Mouse (Mus musculus) right cerebral cortex, adult 18-20 months (tissue): ENCODE results near the gene Snu13.

Experiments used
- DNase-seq: peaks from one replicate; pipeline ENCODE4 v3.0.0; 2022; ENCODE audit warnings: mixed read lengths

Snu13 gene

DNA sequence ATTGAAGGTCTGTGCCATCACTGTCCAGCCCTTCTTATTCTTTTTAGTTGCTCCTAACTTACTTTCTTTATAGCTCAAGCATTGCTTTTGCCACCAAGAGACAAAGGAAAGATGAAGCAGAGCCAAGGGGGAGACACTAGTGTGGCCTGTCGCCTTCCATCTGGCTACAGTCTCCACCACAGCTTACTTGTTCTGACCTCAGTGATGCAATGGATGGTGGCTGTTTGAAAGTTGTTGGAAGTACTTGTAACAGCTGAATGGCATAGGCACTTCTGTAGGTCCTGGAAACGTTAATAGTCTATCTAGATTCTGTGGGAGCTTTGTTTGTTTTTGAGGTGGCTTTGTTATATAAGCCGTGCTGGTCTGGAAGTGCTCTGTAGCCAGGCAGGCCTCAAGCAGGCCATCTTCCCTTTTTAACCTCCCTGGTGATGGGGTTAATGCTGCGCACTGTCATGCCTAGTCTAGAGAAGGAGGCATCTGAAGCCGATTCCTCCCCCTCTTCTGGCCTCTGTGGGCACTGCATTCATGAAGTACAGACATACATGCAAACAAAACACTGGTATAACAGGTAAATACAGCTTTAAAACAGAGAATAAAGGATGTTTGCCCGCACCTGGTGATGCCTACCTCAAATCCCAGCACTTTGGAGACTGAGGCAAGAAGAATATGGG, 23.3 kb downstream of the Snu13 start:
- no peak for DNase-seq

DNA sequence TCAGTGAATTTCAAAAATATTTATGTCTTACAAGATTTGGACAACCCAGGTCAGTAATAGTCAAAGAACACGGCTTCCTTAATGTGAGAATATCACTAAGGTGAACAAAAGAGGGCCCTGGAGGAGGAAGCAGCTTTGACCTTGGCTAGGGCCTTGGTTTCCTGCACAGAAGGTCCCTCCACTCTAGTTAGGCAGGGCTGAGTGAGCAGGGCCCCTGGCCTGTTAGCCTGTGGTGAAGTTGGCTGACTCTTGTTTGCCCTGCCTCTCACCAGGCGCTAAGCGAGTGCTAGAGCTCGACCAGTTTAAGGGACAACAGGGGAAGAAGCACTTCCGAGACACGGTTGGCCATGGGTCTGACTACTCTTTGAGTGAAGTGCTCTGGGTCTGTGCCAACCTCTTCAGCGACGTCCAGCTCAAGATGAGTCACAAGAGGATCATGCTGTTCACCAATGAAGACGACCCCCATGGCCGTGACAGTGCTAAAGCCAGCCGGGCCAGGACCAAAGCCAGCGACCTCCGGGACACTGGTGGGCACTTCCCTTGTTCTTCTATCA, 24.8 kb downstream of the Snu13 start:
- DNase-seq = no peak

DNA sequence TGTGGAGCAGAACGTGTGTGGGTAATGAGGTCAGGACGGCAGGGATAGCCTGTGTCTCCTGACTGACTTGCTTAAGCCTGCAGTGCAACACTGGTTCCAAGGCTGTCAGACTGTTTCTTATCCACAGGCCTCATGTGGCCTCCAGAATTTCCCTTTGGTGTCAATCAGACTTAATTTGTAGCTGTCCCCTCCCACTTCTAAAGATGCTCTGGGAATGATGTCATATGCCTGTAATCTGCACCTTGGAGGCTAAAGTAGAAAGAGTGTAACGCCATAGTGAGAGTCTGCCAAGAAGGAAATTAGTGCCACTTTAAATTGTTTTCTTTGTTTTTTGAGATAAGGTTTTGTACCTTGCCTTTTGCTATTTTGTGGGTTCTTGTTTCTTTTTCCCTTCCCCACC, 28.1 kb downstream of the Snu13 start:
- DNase-seq = no peak

DNA sequence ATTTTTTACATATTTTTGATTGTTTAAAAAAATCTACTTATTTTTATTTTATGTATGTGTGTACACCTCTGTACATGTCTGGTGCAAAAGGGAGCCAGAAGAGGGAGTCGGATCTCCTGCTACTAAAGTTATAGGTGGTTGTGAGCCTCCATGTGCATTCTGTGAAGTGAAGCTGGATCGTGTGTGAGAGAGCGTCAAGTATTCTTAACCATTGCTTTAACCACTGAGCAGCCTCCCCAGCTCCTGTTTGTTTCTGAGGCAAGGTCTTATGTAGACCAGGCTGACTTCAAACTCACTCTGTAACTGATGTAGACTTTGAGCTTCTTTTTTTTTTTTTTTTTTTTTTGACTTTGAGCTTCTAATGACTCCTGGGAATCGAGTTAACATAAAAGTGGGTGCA, 29.9 kb downstream of the Snu13 start:
- no peak for DNase-seq

DNA sequence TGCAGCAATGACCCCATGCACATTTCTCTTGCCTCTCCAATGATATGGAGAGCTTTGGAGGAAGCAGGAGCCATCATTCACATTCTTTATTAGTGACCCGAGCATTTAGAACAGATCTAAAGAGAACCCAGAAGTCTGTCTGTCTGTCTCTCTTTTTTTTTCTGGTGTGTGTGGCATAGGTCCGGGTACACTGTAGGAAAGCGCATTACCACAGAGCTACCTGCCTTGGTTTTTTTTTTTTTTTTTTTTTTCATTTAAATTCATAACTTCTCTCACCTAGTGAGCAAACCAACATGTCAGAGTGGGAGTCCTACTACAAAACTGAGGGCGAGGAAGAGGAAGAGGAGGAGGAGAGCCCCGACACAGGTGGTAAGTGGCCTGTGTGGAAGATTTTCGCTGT, 30.6 kb downstream of the Snu13 start:
- no peak for DNase-seq

DNA sequence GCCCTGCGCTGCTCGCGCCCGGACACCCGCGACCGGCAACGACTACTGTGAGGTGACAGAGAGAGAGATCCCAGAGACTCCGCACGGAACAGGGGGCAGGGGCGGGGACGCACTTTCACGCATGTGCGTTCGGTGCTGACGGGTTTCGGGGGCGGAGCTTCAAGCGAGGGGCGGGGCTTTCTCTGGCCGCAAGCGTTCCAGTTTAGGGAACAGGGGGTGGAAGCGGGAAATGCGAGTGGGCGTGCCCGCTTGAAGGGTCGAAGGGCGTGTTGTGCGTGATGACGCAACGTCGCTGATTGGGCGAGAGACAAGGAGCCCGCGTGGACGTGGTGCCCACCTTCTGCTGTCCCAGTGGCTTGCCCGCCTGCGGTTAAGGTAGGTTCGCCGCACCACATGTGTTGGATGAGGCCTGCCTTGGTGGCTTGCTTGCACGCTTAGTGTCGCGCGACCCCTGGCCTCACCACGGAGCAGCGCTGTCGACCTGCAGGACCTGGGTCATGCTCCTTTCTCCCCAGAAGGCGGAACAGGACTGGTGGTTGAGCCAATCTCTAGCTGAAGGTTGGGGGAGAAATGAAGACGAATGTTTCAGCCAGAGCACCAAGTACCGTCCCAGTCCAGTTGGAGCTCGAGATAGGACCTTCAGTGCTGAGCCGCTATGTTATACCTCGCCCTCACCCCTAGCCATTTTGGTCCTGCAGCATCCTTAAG, 31.1 kb downstream of the Snu13 start:
- peak; percentile 100 for DNase-seq

DNA sequence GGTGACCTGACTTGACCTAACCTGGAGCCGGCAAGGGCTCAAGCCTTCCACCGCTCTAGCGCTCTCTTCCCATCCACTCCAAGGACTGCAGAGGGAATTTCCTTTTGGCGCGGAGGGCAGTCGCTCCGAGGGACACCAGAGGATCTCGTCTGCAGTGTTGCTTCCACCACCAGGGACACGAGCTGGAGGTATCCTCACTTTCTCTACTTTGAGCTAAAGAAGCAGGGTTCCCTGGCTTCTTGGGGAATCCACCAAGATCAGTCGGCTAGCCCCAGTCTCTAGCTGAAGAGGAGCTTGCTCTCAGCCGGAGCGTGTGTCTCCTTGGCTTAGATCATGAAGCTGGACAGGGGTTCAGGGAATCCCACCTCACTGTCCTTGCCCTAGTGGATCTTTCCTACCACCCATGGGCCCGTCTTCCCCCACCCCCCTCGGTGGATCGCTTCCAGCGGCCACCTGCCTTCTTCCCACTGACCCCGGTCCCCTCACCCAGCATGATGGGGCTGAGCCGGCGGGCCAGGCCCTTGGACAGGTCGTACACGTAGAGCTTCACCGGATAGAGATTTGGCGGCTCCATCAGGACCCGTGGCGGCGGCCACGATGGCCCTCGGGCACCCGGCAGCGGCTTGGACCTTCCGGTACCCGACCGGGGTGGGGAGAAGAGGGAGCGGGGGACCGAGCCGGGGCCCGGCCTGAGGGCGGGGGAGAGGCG, 31.9 kb downstream of the Snu13 start:
- DNase-seq = peak; percentile 35

DNA sequence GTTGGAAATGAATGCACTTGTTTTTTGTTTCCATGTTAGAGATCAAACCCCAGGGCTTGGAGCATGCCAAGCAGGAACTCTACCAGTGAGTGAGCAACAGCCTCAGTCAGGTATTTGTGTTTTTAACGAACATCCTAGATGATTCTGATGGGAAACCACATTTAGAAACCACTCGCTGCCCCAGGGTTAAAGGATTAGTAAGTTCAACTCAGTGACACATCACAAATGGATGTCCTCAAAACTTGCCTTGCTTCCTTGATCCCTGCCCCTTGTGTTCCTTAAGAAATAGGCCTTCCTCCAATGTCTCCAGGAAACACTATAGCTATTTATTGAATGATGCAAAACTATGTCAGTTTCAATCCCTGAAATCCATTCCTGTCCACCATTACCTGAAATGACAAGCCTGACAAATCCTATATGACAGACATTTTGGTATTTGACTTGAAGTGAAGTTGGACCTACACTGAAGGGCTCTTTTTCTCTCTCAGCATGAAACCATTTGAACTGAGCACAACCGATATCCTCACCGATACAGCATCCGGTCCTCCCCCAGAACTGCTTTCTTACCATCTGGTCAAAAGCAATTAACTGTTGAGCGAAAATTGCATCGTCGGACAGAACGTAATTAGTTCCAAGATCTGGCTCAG, 32.5 kb downstream of the Snu13 start:
- DNase-seq = no peak

DNA sequence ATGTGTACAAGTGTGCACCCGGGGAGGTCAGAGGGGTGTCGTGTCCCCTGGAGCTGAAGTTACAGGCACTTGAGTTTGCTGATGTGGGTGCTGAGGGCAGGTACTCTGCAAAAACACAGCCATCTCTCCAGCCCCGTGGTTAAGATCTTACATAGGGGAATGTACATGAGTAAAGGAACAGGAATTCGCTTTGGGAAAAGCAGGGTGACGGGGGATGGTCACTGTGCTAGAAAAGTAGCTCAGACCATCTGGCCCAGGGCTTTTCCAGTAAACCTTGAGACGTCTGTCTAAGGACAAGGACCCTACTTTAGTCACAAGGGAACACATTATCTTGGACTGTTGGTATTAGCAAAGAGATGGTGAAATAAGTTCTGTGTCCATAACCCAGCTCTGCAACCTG, 35.5 kb downstream of the Snu13 start:
- no peak for DNase-seq

DNA sequence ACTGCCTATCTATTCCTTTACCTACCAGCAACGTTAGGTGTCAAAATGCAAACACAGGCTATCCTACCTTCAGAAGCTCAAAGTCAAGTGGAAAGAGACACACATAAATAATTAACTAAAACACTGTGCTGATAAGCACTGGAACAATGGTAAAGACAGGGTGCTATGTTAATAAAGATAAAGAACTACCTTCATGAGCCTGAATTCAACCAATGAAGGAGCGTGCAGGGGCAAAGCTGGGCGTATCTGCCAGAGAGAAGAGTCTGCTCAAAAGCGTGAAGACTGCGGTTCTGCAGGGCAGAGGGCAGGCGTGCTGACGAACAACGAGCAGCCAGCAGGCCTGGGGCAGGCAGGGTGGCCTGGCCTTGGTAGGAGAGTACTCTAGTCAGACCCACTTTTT, 43.1 kb downstream of the Snu13 start:
- no peak for DNase-seq

DNA sequence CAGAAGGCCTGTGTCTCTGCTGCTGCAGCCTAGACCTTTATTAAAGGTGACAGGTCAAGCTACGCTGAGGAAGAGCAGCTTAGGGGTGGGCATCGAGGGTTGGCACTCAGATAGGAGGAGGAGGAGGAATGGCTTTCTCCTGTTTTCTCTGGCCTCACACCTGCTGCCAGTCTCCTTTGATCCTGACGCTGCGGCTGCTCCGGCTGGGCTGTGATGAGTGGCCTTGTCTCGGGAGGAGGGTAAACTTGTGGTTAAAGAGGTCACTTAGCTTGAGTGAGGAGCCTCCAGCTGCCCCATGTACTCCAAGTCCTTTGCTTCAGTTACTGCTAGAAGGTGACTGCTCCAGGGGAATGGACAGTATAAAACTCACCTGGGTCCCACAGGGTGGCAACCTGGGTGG, 53.4 kb downstream of the Snu13 start:
- no peak for DNase-seq

DNA sequence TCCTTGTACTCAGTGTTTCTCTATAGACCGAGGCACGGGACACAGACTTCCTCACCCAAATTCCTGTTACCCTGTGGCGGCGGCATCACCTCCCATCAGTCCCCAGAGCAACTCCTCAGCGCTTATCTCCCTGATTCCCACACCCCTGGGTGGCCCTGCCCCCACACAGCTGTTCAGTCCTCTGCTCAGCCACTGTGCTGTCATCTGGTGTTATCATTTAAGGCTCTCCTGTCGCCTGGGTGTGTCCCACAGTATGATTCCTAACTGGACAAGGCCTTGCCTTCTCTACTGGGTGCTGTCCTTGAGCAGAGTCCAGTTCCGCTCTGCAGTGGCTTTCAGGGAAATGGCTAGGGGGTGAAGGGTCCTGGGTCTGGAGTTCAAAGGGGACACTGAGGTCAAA, 56.8 kb downstream of the Snu13 start:
- no peak for DNase-seq
